Mouse (Mus musculus) large intestine, adult 2 months (tissue): ENCODE measurements around the gene Fam151b. TPM values are rescaled to one million over a fixed set of nuclear protein-coding genes. Genes with fewer than 3 reads are reported as not detected.

ENCODE experiments used
- DNase-seq: peaks from one replicate; pipeline ENCODE4 v3.0.0-alpha.2; 2012; ENCODE audit warnings: low read depth, low spot score
- WGBS: fragments of 180-500 bp; shearing (Covaris S2); methylation state at CpG from one replicate; pipeline ENCODE4 v1.1.7; 2018; 5-methylcytosine and 5-hydroxymethylcytosine counted together
- polyA plus RNA-seq: library from polyadenylated mRNA; depleted of rRNA; stranded (reverse); fragments of >200 nt; gene quantifications from 2 replicates; pipeline ENCODE4 v1.2.3, GENCODE M21; 2012; rRNA removed

Gene Fam151b
- polyA plus RNA-seq, 1 experiment, result 1.3 TPM

- DNase-seq, result no peak
- 2% methylated on average over 54 of the region's 54 CpGs for WGBS
Measured at GRCm38 (mm10) chr13:92425758-92426264, 58.0 kb downstream of the Fam151b start, which contains the start of gene Ankrd34b. Ankrd34b (plus strand) TSS chr13:92425896.

GRCm38 (mm10) chr13:92423711-92424110 lies 60.1 kb downstream of the Fam151b start:
- DNase-seq, result no peak
- 47% methylated on average over 3 of the region's 3 CpGs for WGBS

- 81% methylated on average over 11 of the region's 11 CpGs for WGBS
- no peak for DNase-seq
Measured at GRCm38 (mm10) chr13:92419630-92420029, 64.2 kb downstream of the Fam151b start.

- WGBS, result 90% methylated on average over 2 of the region's 2 CpGs
Measured at GRCm38 (mm10) chr13:92410486-92410885, 73.3 kb downstream of the Fam151b start.

GRCm38 (mm10) chr13:92403496-92403895 lies 80.3 kb downstream of the Fam151b start:
- WGBS, result 23% methylated on average over 3 of the region's 3 CpGs
- no peak for DNase-seq

More at GRCm38 (mm10) chr13:92410486-92410885, 73.3 kb downstream of the Fam151b start:
- no peak for DNase-seq

- WGBS, result 25% methylated on average over 2 of the region's 2 CpGs
- DNase-seq, result no peak
Measured at GRCm38 (mm10) chr13:92402063-92402462, 81.8 kb downstream of the Fam151b start.

Other genes with a start within 250 kb of the Fam151b start
- gene Gm20379, start 178.0 kb downstream of the Fam151b start, polyA plus RNA-seq, result not detected in 2 replicates
- 2.3 and 4.6 TPM in 2 replicates for gene Dhfr, start 129.3 kb downstream of the Fam151b start, polyA plus RNA-seq
- 3.2 and 4.3 TPM in 2 replicates for gene Msh3, start 129.0 kb downstream of the Fam151b start, polyA plus RNA-seq
- not detected in 2 replicates for gene Ankrd34b, start 58.1 kb downstream of the Fam151b start, polyA plus RNA-seq
- gene Zfyve16, start 46.9 kb upstream of the Fam151b start, polyA plus RNA-seq, result 1.4 and 2.2 TPM in 2 replicates
- gene Spz1, start 92.2 kb upstream of the Fam151b start, polyA plus RNA-seq, result not detected in 2 replicates
- gene Serinc5, start 127.1 kb upstream of the Fam151b start, polyA plus RNA-seq, result 9.2 and 19.8 TPM in 2 replicates